Mouse (Mus musculus): ENCODE results near the gene Spef1. TPM values are rescaled to one million over a fixed set of nuclear protein-coding genes. Genes with fewer than 3 reads are reported as not detected.

Spef1 gene
- polyA plus RNA-seq, 1 experiment from 2014 or later: 9.9 TPM

DNA sequence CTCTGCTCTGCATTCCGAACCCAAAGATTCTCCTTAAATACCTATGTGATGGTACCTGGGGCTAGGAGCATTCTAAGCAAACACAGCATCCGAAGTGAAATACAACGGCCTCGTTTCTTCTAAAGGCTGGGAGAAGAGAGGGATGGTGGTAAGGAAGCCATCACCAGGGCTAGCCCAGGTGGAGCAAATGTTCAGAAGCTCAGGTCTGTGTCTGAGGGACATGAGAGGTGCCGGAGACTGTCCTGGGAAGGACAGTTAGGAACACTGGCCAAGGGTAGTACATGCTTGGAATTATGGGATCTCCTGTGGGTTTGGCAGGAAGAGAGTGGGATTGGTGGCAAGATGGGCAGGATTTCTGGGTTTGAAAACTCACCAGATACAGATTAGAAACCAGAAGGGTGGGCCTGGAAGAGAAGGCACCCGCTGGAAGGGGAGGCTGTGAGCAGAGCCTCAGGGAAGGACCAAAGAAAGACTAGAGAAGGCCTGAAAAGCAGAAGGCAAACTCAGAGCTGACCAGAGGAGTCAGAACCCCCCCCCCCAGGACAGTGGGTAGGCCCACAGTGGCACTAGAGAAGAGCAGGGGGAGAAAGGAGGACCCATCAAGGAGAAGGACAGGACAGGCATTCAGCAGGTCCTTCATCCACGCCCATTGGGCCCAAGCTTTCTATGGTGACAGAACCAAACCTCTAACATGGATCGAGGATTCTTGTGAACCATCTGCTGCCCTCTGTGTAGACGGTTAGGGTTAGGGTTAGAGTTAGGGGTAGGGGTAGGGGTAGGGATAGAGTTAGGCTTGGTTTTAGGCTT, 61.7 kb downstream of the Spef1 start:
- H3K9ac ChIP-seq: no peak overlapping the region
- no peak overlapping the region for H3K27ac ChIP-seq
- H3K4me3 ChIP-seq: no peak overlapping the region
- H3K9me3 ChIP-seq: no peaks in the 10 kb centered on the region
- H3K36me3 ChIP-seq: no peaks in the 10 kb centered on the region
- H3K4me1 ChIP-seq (replicated peaks): peaks cover 18% of the 10 kb centered on the region
- ATAC-seq (ENCODE audit: low FRiP score): no peak
- WGBS: 93% methylated on average over 9 of the region's 9 CpGs
- no peak overlapping the region for H3K4me2 ChIP-seq
- H3K27me3 ChIP-seq: 0 out of 2 replicates have a peak, but pooled peaks cover 5% of the 10 kb centered on the region

GRCm38 (mm10) chr2:131124166-131124565, 62.9 kb downstream of the Spef1 start:
- H3K4me2 ChIP-seq: no peak overlapping the region
- no peak overlapping the region for H3K4me3 ChIP-seq
- H3K4me1 ChIP-seq (replicated peaks): peaks cover 18% of the 10 kb centered on the region
- no peak overlapping the region for H3K9ac ChIP-seq
- 0 out of 2 replicates have a peak, but pooled peaks cover 5% of the 10 kb centered on the region for H3K27me3 ChIP-seq
- no peak overlapping the region for H3K27ac ChIP-seq
- H3K36me3 ChIP-seq: no peaks in the 10 kb centered on the region
- no peaks in the 10 kb centered on the region for H3K9me3 ChIP-seq
- WGBS: 76% methylated on average over 3 of the region's 3 CpGs
- ATAC-seq (ENCODE audit: low FRiP score): no peak

Other genes with a start within 250 kb of the Spef1 start
- 26.7 and 28.7 TPM in 2 replicates for gene Gfra4, start 144.2 kb downstream of the Spef1 start, polyA plus RNA-seq (2015; fragmentation: Nextera tagmentation; extraction: Ambion mirVana)
- gene Adam33, start 123.5 kb downstream of the Spef1 start, polyA plus RNA-seq (2015; fragmentation: Nextera tagmentation; extraction: Ambion mirVana): 0.70 and 0.91 TPM in 2 replicates
- gene Siglec1, start 100.5 kb downstream of the Spef1 start, polyA plus RNA-seq (2015; fragmentation: Nextera tagmentation; extraction: Ambion mirVana): 0.18 and 0.23 TPM in 2 replicates
- 3.9 and 4.6 TPM in 2 replicates for gene Hspa12b, start 60.0 kb downstream of the Spef1 start, polyA plus RNA-seq (2015; fragmentation: Nextera tagmentation; extraction: Ambion mirVana)
- gene Gm11037, start 53.8 kb downstream of the Spef1 start, polyA plus RNA-seq (2015; fragmentation: Nextera tagmentation; extraction: Ambion mirVana): not detected in 2 replicates
- 94.3 and 94.6 TPM in 2 replicates for gene 1700037H04Rik, start 27.2 kb downstream of the Spef1 start, polyA plus RNA-seq (2015; fragmentation: Nextera tagmentation; extraction: Ambion mirVana)
- gene Cenpb, start 7.2 kb downstream of the Spef1 start, polyA plus RNA-seq (2015; fragmentation: Nextera tagmentation; extraction: Ambion mirVana): 13.3 and 13.4 TPM in 2 replicates
- gene Cdc25b, start 333 bp downstream of the Spef1 start, polyA plus RNA-seq (2015; fragmentation: Nextera tagmentation; extraction: Ambion mirVana): 34.1 and 41.8 TPM in 2 replicates
- gene Ap5s1, start 19.8 kb upstream of the Spef1 start, polyA plus RNA-seq (2015; fragmentation: Nextera tagmentation; extraction: Ambion mirVana): 31.0 and 35.8 TPM in 2 replicates
- 6.7 and 6.9 TPM in 2 replicates for gene Mavs, start 46.8 kb upstream of the Spef1 start, polyA plus RNA-seq (2015; fragmentation: Nextera tagmentation; extraction: Ambion mirVana)
- 28.4 and 30.9 TPM in 2 replicates for gene Pank2, start 75.2 kb upstream of the Spef1 start, polyA plus RNA-seq (2015; fragmentation: Nextera tagmentation; extraction: Ambion mirVana)
- gene Rnf24, start 165.6 kb upstream of the Spef1 start, polyA plus RNA-seq (2015; fragmentation: Nextera tagmentation; extraction: Ambion mirVana): 21.4 and 23.2 TPM in 2 replicates

Data from hindbrain, embryonic 13.5 days (tissue).